Mouse (Mus musculus): ENCODE measurements at regions not wholly inside any gene's neighbourhood (a gene's known extent, or its start where the extent isn't known, plus 50 kb on each side); places are given as distances from the start of the nearest gene placed in this dataset.

DNA sequence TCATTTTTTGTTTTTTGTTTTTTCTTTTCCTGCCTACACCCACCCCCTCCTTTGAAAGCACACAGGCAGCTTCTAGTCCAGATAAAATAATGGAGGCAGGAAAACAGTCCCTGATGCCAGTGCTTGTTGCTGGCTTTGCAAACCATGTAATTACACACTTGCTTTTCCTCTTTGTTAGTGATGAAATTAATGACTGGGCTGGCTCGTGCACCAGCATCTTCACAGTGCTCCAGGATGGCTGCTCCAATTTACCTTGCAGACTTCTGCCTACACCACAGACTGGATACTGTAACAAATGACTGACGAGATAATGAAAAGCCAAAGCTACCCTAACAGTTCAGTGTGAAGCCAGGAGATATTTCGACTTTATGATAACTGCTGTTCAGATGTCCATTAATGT lies 262.6 kb upstream of the Lrrc7 start:
- Histone ChIP-seq H3K27me3 (no peaks in the 10 kb centered on the region), H3K4me2 (no peak overlapping the region), H3K4me3 (no peak overlapping the region), H3K9ac (no peak overlapping the region), H3K4me1 (no peaks in the 10 kb centered on the region; the same call in 1 of the 2 replicates), H3K36me3 (ENCODE audit: poor library complexity, severe bottlenecking) (no peaks in the 10 kb centered on the region), H3K9me3 (replicated peaks) (no peaks in the 10 kb centered on the region), H3K27ac (no peak overlapping the region)
- peak; percentile 70 for ATAC-seq
- 53% methylated on average over 3 of the region's 3 CpGs for WGBS

DNA sequence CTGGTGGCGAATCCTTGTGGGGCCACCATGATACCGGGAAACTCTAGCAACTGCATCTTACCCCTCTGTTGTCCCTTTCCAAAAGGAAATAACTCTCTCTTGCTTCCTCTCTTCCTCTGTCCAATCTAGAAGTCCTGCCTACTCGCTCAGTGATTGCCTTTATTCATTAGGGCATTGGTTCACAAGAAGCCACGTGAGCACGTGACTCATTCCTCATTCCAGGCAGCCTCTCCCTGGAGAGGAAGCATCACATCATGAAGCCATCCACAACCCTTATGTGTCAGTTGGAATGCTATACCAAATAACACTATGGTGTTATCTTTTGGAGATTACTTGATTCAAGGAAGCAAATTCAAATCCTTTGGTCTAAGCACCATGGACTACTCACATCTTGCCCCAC lies 215.6 kb upstream of the Lrrc7 start:
- no peak for ATAC-seq
- WGBS, result 89% methylated on average over 5 of the region's 5 CpGs
- Histone ChIP-seq H3K4me1 (no peaks in the 10 kb centered on the region), H3K4me2 (no peak overlapping the region), H3K36me3 (ENCODE audit: poor library complexity, severe bottlenecking) (no peaks in the 10 kb centered on the region), H3K27me3 (no peaks in the 10 kb centered on the region), H3K4me3 (no peak overlapping the region), H3K9ac (no peak overlapping the region), H3K9me3 (replicated peaks) (no peaks in the 10 kb centered on the region), H3K27ac (no peak overlapping the region)
